Mouse (Mus musculus) bone marrow macrophage, adult 2 months (primary cell): ENCODE results near the gene Keap1.

ENCODE experiments used
- CTCF ChIP-seq: IDR thresholded peaks from 2 replicates; pipeline ENCODE4 v1.5.1; 2012; ENCODE audit warnings: low read depth, mild to moderate bottlenecking, low read length, moderate library complexity
- POLR2A ChIP-seq: IDR thresholded peaks from 2 replicates; pipeline ENCODE4 v1.6.1; 2012; ENCODE audit warnings: mild to moderate bottlenecking, low read depth, low read length, borderline replicate concordance

DNA sequence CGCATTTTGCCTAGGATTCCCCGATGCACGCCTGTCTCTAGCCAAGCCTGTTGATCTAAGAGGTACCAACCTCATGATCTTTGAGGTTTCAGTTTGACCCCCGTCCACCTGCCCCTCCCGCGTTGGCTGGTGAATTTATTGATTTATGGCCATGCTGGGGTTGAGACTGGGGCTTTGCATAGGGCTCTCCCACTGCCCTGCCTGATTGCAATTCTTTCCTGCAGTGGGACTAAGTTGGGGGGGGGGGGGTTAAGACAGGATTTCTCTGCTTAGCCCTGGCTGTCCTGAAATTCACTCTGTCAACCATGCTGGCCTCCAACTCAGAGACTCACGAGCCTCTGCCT, 13.8 kb downstream of the Keap1 start:
- TF ChIP-seq CTCF = no peak
- no peak for TF ChIP-seq POLR2A
